16 mouse cellular contexts compared by ENCODE assay signal in genomic region chr16:91231781-91232469, GRCm38 (mm10). TPM values are rescaled to one million over a fixed set of nuclear protein-coding genes. Genes with fewer than 3 reads are reported as not detected.
DNase-seq lines count a peak whose midpoint lies in the region; ATAC-seq and TF ChIP-seq lines count a peak whose summit lies in the region.
"Had no signal": no experiment of that assay in that cellular context is flagged by ENCODE, and none has a peak within 500 bp of the region (broad histone marks: within the 10 kb centered on the region; RNA-seq: fewer than 3 reads in every experiment).

No protein-coding gene starts in this region.

- H3K27me3 ChIP-seq in forebrain, embryonic 10.5 days (ENCODE audit: poor library complexity, severe bottlenecking): peaks cover 100% of the 10 kb centered on the region
- H3K27me3 ChIP-seq in hindbrain, embryonic 14.5 days (ENCODE audit: control insufficient read depth, insufficient read depth, low read length): peaks cover 99% of the 10 kb centered on the region
- H3K27me3 ChIP-seq in midbrain, embryonic 14.5 days (ENCODE audit: control insufficient read depth, insufficient read depth, low read length): peaks cover 96% of the 10 kb centered on the region
- peaks cover 78% of the 10 kb centered on the region for H3K27me3 ChIP-seq in lung, postnatal 0 days (replicated peaks; ENCODE audit: insufficient read depth, low read length)
- peaks cover 22% of the 10 kb centered on the region for H3K27me3 ChIP-seq in thymus, adult 2 months (ENCODE audit: control insufficient read depth, insufficient read depth, low read length)

- no peak for TF ChIP-seq CTCF in brain, embryonic 14.5 days (IDR thresholded peaks at IDR 0.05; ENCODE audit: borderline replicate concordance, extremely low read depth, insufficient read depth, insufficient read length)
- TF ChIP-seq CTCF in lung, postnatal 0 days (IDR thresholded peaks at IDR 0.05): no peak
- no peak for TF ChIP-seq CTCF in thymus, adult 2 months (IDR thresholded peaks at IDR 0.05; ENCODE audit: borderline replicate concordance, control insufficient read depth, extremely low read depth, insufficient read depth, low read length, poor library complexity)

- TF ChIP-seq EP300 in lung, postnatal 0 days (IDR thresholded peaks at IDR 0.05): no peak

- 1% methylated on average over 26 of the region's 26 CpGs for WGBS in forebrain, embryonic 10.5 days
- 3% methylated on average over 26 of the region's 26 CpGs for WGBS in hindbrain, embryonic 14.5 days
- 2% methylated on average over 26 of the region's 26 CpGs for WGBS in midbrain, embryonic 14.5 days
- WGBS in lung, postnatal 0 days: 5% methylated on average over 26 of the region's 26 CpGs
- 15% methylated on average over 26 of the region's 26 CpGs for WGBS in thymus, adult 2 months

- peaks cover 63% of the 10 kb centered on the region for H3K4me1 ChIP-seq in forebrain, embryonic 10.5 days
- H3K4me1 ChIP-seq in hindbrain, embryonic 14.5 days (replicated peaks; ENCODE audit: control insufficient read depth, insufficient read depth, low read length): no peaks in the 10 kb centered on the region
- peaks cover 8% of the 10 kb centered on the region for H3K4me1 ChIP-seq in midbrain, embryonic 14.5 days (ENCODE audit: control insufficient read depth, insufficient read depth, low read length)
- H3K4me1 ChIP-seq in lung, postnatal 0 days (ENCODE audit: insufficient read depth, low read depth, low read length): no peaks in the 10 kb centered on the region
- H3K4me1 ChIP-seq in thymus, adult 2 months (replicated peaks; ENCODE audit: control insufficient read depth, insufficient read depth, low read length): no peaks in the 10 kb centered on the region

- H3K4me2 ChIP-seq in hindbrain, embryonic 14.5 days (replicated peaks): no peak overlapping the region
- H3K4me2 ChIP-seq in midbrain, embryonic 14.5 days (ENCODE audit: low read length): peak overlapping the region; percentile 17; the same call in 1 of the 2 replicates
- no peak overlapping the region for H3K4me2 ChIP-seq in lung, postnatal 0 days (replicated peaks; ENCODE audit: low read depth, low read length)
- H3K4me2 ChIP-seq: embryonic facial prominence, embryonic 12.5 days had no signal

- no peaks in the 10 kb centered on the region for H3K9me3 ChIP-seq in forebrain, embryonic 10.5 days
- no peaks in the 10 kb centered on the region for H3K9me3 ChIP-seq in hindbrain, embryonic 14.5 days (ENCODE audit: control insufficient read depth, low read length)
- H3K9me3 ChIP-seq in midbrain, embryonic 14.5 days (ENCODE audit: control insufficient read depth, low read length): no peaks in the 10 kb centered on the region
- no peaks in the 10 kb centered on the region for H3K9me3 ChIP-seq in lung, postnatal 0 days (ENCODE audit: low read length)
- H3K9me3 ChIP-seq: embryonic facial prominence, embryonic 12.5 days had no signal

- ATAC-seq in hindbrain, embryonic 14.5 days (ENCODE audit: low FRiP score): 0 out of 2 replicates have a peak, but pooled peaks have one; percentile 4
- ATAC-seq in midbrain, embryonic 14.5 days (ENCODE audit: low FRiP score, low TSS enrichment): peak; percentile 37; the same call in 1 of the 2 replicates
- no peak for ATAC-seq in lung, postnatal 0 days
- no peak for ATAC-seq in megakaryocyte-erythroid progenitor cell, adult 5-6 weeks (replicated peaks; ENCODE audit: low FRiP score, low TSS enrichment, poor library complexity, severe bottlenecking)
- ATAC-seq: inflammation-experienced regulatory T-cells, adult 6 months had no signal

- peak overlapping the region; percentile 24; the same call in 1 of the 2 replicates for H3K4me3 ChIP-seq in forebrain, embryonic 10.5 days
- no peak overlapping the region for H3K4me3 ChIP-seq in hindbrain, embryonic 14.5 days (replicated peaks; ENCODE audit: low read length)
- peak overlapping the region; percentile 3; the same call in 1 of the 2 replicates for H3K4me3 ChIP-seq in midbrain, embryonic 14.5 days (replicated peaks; ENCODE audit: low read depth, low read length)
- H3K4me3 ChIP-seq in lung, postnatal 0 days (ENCODE audit: low read depth, low read length): no peak overlapping the region
- no peak overlapping the region for H3K4me3 ChIP-seq in thymus, adult 2 months (ENCODE audit: control insufficient read depth, insufficient read depth, low read length)
- H3K4me3 ChIP-seq: embryonic facial prominence, embryonic 12.5 days; gastrocnemius, adult 2 months; megakaryocyte, embryonic 14.5 days had no signal

- no peak overlapping the region for H3K9ac ChIP-seq in hindbrain, embryonic 14.5 days
- peak overlapping the region; percentile 20; the same call in 1 of the 2 replicates for H3K9ac ChIP-seq in midbrain, embryonic 14.5 days (replicated peaks; ENCODE audit: low read length)
- H3K9ac ChIP-seq in lung, postnatal 0 days (replicated peaks; ENCODE audit: low read depth): no peak overlapping the region
- H3K9ac ChIP-seq: embryonic facial prominence, embryonic 12.5 days had no signal

- H3K27ac ChIP-seq in forebrain, embryonic 10.5 days: no peak overlapping the region
- H3K27ac ChIP-seq in hindbrain, embryonic 14.5 days: no peak overlapping the region
- H3K27ac ChIP-seq in midbrain, embryonic 14.5 days (replicated peaks; ENCODE audit: low read depth, low read length): no peak overlapping the region
- H3K27ac ChIP-seq in lung, postnatal 0 days (ENCODE audit: low read length): no peak overlapping the region
- H3K27ac ChIP-seq in thymus, adult 2 months (ENCODE audit: control insufficient read depth, insufficient read depth, low read length): no peak overlapping the region
- H3K27ac ChIP-seq: embryonic facial prominence, embryonic 12.5 days; gastrocnemius, adult 2 months had no signal

- H3K36me3 ChIP-seq in forebrain, embryonic 10.5 days (replicated peaks): peaks cover 4% of the 10 kb centered on the region; the same call in 1 of the 2 replicates
- H3K36me3 ChIP-seq in hindbrain, embryonic 14.5 days (replicated peaks; ENCODE audit: control insufficient read depth, insufficient read depth): no peaks in the 10 kb centered on the region
- H3K36me3 ChIP-seq in midbrain, embryonic 14.5 days (ENCODE audit: control insufficient read depth, insufficient read depth, low read length): no peaks in the 10 kb centered on the region
- no peaks in the 10 kb centered on the region for H3K36me3 ChIP-seq in lung, postnatal 0 days (ENCODE audit: insufficient read depth, low read length)
- no peaks in the 10 kb centered on the region for H3K36me3 ChIP-seq in thymus, adult 2 months (ENCODE audit: control insufficient read depth, insufficient read depth, low read length)
- H3K36me3 ChIP-seq: embryonic facial prominence, embryonic 12.5 days had no signal

- peak; percentile 85 for DNase-seq in brain, embryonic 14.5 days (ENCODE audit: low read depth)
- DNase-seq in forebrain, embryonic 10.5 days (ENCODE audit: extremely low spot score, low spot score): peak; percentile 35
- DNase-seq in hindbrain, embryonic 14.5 days (ENCODE audit: low spot score): no peak
- peak; percentile 42 for DNase-seq in midbrain, embryonic 14.5 days
- DNase-seq in lung, postnatal 0 days (ENCODE audit: low spot score): no peak
- no peak for DNase-seq in thymus, adult 2 months
- DNase-seq: adrenal gland, adult 2 months; cerebellum, adult 18-20 months; gastrocnemius, adult 2 months; kidney, postnatal 36 days had no signal

- no peak for TF ChIP-seq POLR2A in brain, embryonic 14.5 days (IDR thresholded peaks at IDR 0.05; ENCODE audit: borderline replicate concordance, extremely low read depth, insufficient read depth, insufficient read length, poor library complexity, severe bottlenecking)
- TF ChIP-seq POLR2A in thymus, adult 2 months (IDR thresholded peaks at IDR 0.05; ENCODE audit: control insufficient read depth, extremely low read depth, insufficient read depth, low read length, poor library complexity): no peak

RNA-seq across cellular contexts. Expression of gene Olig2, which starts 6.7 kb away (rescaled TPM):
- polyA plus RNA-seq in brain, embryonic 14.5 days (2012; rRNA removed): 25.1 and 26.7 TPM in 2 replicates
- polyA plus RNA-seq in forebrain, embryonic 10.5 days (2016; fragmentation: Nextera tagmentation; extraction: Ambion mirVana): 10.5 and 11.2 TPM in 2 replicates
- 10.9 and 14.1 TPM in 2 replicates for polyA plus RNA-seq in hindbrain, embryonic 14.5 days (2014; fragmentation: Nextera tagmentation; extraction: Ambion mirVana)
- polyA plus RNA-seq in midbrain, embryonic 14.5 days (2014; fragmentation: Nextera tagmentation; extraction: Ambion mirVana): 5.6 and 7.8 TPM in 2 replicates
- polyA plus RNA-seq in lung, postnatal 0 days (2015; fragmentation: Nextera tagmentation; extraction: Ambion mirVana): not detected in 2 replicates
- total RNA-seq in megakaryocyte-erythroid progenitor cell, adult 5-6 weeks (2014; fragmentation: Nextera tagmentation): not detected in 2 replicates
- total RNA-seq in megakaryocyte-erythroid progenitor cell, adult 5-6 weeks (2017): not detected in 2 replicates
- polyA plus RNA-seq in thymus, adult 2 months (2012; rRNA removed): 0.11 and 0.12 TPM in 2 replicates
- total RNA-seq: adrenal gland, adult 2 months; gastrocnemius, adult 2 months had no signal
- polyA plus RNA-seq: adrenal gland, adult 2 months; inflammation-experienced regulatory T-cells, adult 6 months; liver, embryonic 16.5 days; small intestine, adult 2 months had no signal

RNA-seq across cellular contexts. Expression of gene Olig1, which starts 37.6 kb away (rescaled TPM):
- 47.7 and 61.3 TPM in 2 replicates for polyA plus RNA-seq in brain, embryonic 14.5 days (2012; rRNA removed)
- 8.3 and 8.5 TPM in 2 replicates for polyA plus RNA-seq in forebrain, embryonic 10.5 days (2016; fragmentation: Nextera tagmentation; extraction: Ambion mirVana)
- 93.4 and 118 TPM in 2 replicates for polyA plus RNA-seq in hindbrain, embryonic 14.5 days (2014; fragmentation: Nextera tagmentation; extraction: Ambion mirVana)
- polyA plus RNA-seq in midbrain, embryonic 14.5 days (2014; fragmentation: Nextera tagmentation; extraction: Ambion mirVana): 43.7 and 57.0 TPM in 2 replicates
- not detected in 2 replicates for polyA plus RNA-seq in lung, postnatal 0 days (2015; fragmentation: Nextera tagmentation; extraction: Ambion mirVana)
- total RNA-seq in megakaryocyte-erythroid progenitor cell, adult 5-6 weeks (2014; fragmentation: Nextera tagmentation): not detected in 2 replicates
- total RNA-seq in megakaryocyte-erythroid progenitor cell, adult 5-6 weeks (2017): not detected in 2 replicates
- 0.51 and 0.66 TPM in 2 replicates for polyA plus RNA-seq in thymus, adult 2 months (2012; rRNA removed)
- total RNA-seq: gastrocnemius, adult 2 months had no signal
- polyA plus RNA-seq: inflammation-experienced regulatory T-cells, adult 6 months; small intestine, adult 2 months had no signal

Comparison
In these comparisons a context has a peak if more than half of its experiments do, and no peak if none do; other contexts are left out.
1. DNase-seq: peak in brain, embryonic 14.5 days (single experiment), forebrain, embryonic 10.5 days (single experiment) and midbrain, embryonic 14.5 days (single experiment); none in hindbrain, embryonic 14.5 days (single experiment), lung, postnatal 0 days (single experiment) and thymus, adult 2 months (single experiment).
2. H3K4me3 ChIP-seq: peak in forebrain, embryonic 10.5 days (single experiment) and midbrain, embryonic 14.5 days (single experiment); none in hindbrain, embryonic 14.5 days (single experiment), lung, postnatal 0 days (single experiment) and thymus, adult 2 months (single experiment).
3. ATAC-seq: peak in hindbrain, embryonic 14.5 days (single experiment) and midbrain, embryonic 14.5 days (single experiment); none in lung, postnatal 0 days (single experiment) and megakaryocyte-erythroid progenitor cell, adult 5-6 weeks (single experiment).